Mouse (Mus musculus) spleen, postnatal 36 days (tissue): ENCODE measurements around the gene Agfg2.
A peak's percentile ranks its signal among the peaks of the same experiment; 100 is the strongest.

ENCODE experiments used
- DNase-seq, 2 experiments: peaks; one replicate each; pipeline ENCODE4 v3.0.0; 2022; ENCODE audit warnings: low spot score in 2 of 2, mixed read lengths in 1 of 2

Gene Agfg2

GRCm38 (mm10) chr5:137684294-137685123 lies at the start of gene Agfg2:
Gene Agfg2 (minus strand): TSS chr5:137684726.
- DNase-seq = peak; percentile 100

DNA sequence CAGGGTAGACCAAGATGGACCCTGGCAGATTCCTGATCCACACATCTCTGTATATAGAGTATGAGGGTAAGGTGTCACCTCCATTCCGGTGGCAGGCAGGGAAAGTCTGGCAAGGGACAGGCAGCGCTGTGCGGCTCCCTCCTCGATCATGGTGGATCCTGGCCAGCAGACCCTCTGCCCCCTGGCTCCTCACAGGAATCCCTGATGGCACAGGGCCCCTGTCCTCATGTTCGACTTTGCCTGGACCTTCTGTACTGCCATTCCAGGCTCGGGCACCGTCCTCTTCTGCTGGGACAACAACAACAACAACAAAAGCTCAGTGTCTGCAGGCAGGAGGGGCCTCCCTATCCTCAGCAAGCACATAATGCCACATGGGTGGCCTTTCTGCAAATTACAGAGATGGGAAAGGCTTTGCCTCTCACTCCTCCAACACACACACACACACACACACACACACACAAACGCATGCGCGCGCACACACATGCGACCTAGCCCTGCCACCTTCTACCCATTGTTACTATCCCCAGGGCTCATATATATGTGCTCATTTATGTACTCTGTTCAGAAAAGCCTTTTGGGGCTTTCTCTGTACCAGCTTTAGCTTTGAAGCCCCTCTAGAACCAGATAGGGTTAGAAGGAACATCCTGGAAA lies 49.2 kb upstream of the Agfg2 start:
- no peak for DNase-seq

DNA sequence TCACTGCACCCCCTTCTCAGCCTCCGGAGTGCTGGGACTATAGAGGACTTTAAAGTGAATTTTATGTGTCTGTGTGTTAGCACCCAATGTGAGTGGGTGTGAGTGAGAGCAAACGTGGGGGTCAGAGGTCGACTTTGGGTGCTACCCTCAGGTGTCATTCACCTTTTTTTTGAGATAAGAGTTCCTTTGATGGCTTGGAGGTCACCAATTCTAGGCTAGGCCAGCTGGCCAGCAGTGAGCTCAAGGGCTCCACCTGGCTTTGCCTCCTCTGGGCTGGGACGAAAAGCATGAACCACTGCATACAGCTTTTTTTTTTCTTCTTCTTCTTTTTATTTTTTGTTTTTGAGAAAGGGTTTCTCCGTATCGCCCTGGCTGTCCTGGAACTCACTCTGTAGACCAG lies 42.2 kb upstream of the Agfg2 start:
- no peak for DNase-seq

GRCm38 (mm10) chr5:137723840-137724239 lies 39.3 kb upstream of the Agfg2 start:
- peak in 1 of 2 experiments; percentile 48 for DNase-seq

DNA sequence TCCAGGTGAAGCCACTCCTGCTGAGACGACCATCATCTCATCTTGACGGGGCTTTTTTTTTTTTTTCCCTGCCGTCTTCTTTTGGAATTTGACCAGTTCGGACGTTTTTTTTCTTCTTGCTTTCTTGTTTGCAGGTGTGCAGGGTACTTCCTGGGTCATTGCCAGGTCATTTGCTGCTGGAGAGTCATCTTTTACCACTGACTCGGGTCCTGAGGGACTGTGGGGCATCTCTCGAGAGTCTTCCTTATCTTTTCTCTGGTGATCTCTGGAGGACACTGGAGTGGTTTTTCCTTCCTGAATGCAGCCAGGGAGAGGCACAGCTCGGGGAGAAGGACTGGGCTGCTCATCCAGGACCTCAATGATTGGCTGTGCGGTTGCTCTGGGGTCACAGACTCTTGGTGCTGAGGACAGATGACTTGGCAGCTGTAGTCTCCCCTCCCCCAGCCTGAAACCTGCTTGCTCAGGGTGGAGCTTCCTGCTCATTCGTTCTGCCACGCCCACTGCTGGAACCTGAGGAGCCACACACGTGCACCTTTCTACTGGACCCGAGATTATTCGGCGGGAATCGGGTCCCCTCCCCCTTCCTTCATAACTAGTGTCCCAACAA lies 36.1 kb upstream of the Agfg2 start:
- DNase-seq = peak; percentile 54 to 58

DNA sequence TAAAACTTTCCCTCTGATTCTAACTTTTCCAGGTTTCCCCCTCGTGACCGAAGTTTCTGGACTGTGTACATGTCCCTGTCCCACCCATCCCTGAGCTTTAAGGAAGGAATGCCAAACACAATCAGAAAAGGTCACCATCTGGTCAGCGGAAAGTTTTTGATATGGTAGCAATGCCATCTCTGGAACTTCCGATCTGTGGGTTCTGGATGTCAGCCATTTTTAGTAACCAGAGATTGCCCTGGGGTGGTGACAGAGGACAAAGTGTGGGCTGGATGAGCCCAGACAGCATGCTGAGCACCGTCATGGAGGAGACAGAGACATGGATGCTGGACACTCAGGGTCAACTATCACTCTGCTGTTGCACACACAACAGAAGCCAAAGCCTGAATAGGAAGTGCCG lies 34.6 kb upstream of the Agfg2 start:
- no peak for DNase-seq

DNA sequence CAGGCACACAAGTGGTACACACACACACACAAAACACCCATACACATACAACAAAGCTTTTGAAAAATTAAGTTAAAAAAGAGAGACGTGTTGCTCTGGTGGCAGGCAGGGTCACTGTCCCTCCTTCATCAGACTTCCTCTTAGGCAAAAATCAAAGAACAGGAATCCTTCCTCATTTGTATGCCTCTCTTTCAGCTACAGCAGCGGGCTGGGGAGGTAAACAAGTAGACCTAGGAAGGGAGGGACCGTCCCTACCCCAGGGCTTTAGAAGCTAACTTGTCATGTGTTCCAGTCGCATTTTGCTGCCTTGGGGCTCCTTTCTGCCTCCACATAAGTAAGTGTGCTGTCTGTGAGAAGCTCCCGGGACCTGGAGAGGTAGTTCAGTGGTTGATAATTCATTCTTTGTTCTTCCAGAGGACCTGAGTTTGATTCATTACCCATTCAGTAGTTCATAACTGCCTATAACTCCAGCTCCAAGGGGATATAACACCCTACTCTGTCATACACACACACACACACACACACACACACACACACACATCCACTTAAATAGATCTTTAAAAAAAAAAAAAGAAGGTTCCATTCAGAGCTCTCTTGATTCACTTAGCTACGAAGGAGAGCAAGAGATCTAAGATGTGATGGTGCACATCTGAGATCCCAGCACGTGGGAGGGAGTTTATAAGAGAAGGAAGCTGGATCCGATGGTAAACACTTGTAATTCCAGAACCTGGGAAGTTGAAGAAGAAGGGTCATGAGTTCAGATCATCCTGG lies 33.7 kb upstream of the Agfg2 start:
- peak; percentile 76 to 79 for DNase-seq

DNA sequence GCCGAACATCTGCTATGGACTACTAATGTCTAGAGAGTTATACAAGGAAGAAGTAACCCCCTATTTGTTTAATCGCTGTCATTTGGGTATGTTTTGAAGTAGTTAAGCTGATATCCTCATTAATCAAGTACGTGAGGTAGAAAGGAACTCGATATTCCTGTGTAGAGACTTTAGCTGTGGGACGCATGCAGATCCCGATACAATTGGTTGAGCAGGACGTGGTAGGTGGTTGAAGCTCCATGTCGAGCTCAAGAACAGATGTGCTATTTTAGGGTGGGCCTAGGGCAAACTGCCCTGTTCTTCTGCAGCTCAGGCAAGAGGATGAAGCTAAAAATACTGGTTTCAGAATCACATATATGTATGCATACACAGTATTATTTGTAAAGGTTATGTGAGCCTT lies 31.2 kb upstream of the Agfg2 start:
- DNase-seq = no peak

DNA sequence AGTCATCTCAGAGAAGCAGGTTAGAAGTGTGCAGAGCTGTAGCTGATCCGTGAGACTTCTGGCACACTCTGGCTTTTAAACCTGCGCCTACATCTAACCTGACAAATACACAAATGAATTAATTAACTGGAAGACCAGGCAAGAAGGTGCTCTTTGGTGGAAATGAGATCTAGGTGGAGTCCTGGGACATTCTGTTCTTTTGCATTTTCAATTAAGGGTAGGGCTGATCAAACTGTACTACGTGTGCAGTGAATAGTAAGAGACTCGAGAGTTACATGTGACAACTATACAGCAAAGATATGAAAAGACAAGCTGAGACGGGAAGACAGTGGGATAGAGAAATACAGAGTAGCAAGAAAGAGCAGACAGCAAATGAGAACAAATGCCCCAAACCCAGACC lies 28.9 kb upstream of the Agfg2 start:
- DNase-seq = no peak

GRCm38 (mm10) chr5:137706913-137707633 lies 22.5 kb upstream of the Agfg2 start:
- DNase-seq = peak; percentile 80 to 82

DNA sequence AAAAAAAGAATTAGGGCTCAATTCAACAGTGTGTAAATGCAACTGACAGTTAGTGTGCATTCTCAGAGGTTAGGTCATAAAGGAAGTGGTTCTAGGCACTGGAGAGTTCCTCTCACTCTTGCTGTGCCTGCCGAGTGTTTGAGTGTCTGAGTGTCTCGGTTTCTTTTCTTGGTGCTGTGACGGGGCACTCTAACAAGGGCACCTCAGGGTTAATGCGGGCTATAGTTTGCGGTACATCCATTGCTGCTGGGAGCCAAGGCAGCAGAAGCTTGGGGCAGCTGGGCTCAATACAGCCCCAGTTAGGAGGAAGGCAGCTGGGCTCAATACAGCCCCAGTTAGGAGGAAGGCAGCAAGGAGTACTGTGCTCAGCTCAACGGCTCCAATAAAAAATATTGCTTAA lies 20.7 kb upstream of the Agfg2 start:
- DNase-seq = peak; percentile 41 to 53

- no peak for DNase-seq
These were observed 15.3 kb upstream of the Agfg2 start for GRCm38 (mm10) chr5:137699850-137700249.

DNA sequence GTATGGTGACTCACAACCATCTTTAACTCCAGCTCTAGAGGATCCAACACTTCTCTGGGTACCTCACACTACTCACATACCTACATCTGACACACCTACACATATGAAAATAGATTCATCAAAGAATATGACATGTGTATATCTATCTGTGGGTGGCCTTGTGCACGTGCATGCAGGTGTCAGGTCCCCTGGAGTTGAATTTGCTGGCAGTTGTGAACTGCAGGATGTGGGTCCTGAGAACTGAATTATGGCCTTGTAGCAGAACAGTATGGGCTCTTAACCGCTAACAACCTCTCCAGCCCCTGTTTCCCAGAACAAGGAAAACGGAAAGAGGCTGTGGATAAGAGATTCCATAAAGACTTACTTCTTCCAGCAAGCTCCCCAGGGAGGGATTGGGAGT lies 14.6 kb upstream of the Agfg2 start:
- no peak for DNase-seq

DNA sequence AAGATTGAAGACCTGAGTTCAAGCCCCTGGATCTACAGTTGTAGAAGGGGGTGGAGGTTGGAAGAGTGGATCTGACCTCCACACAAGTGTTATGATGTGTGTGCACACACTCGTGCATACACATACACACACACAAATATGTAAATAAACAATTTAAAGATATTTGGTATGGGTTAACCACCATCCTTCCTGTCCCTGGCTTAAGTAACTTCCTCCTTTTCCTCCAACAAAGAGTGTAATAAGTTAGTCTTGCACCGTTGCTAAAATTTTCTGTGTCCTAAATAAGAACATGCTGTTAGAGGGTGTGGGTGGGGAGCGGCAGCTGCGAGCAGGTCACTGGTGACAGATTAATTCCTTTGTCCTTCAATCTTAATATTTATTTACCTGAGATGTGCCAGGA lies 11.4 kb upstream of the Agfg2 start:
- DNase-seq = no peak

GRCm38 (mm10) chr5:137694796-137695195 lies 10.3 kb upstream of the Agfg2 start:
- DNase-seq = no peak

- DNase-seq = no peak
These were observed 7.4 kb upstream of the Agfg2 start for GRCm38 (mm10) chr5:137691881-137692280.

DNA sequence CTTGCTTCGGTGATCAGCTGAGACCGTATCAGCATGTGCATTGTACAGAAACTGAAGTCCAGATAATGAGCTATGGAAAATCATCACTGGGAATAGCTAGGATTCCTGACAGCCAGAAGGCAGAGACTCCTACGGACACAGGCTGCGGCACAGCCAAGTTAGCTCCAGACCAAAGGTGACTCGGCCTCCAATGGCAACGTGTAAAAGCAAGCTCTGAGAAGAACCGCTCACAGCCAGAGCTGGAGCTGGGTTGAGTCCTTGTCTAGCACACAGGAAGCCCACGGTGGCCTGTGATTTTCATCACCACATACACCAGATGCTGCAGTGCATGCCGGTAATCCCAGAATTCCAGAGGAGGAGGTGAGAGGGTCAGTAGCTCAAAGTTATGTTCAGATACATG lies 6.0 kb upstream of the Agfg2 start:
- no peak for DNase-seq

GRCm38 (mm10) chr5:137689974-137690373 lies 5.4 kb upstream of the Agfg2 start:
- no peak for DNase-seq

DNA sequence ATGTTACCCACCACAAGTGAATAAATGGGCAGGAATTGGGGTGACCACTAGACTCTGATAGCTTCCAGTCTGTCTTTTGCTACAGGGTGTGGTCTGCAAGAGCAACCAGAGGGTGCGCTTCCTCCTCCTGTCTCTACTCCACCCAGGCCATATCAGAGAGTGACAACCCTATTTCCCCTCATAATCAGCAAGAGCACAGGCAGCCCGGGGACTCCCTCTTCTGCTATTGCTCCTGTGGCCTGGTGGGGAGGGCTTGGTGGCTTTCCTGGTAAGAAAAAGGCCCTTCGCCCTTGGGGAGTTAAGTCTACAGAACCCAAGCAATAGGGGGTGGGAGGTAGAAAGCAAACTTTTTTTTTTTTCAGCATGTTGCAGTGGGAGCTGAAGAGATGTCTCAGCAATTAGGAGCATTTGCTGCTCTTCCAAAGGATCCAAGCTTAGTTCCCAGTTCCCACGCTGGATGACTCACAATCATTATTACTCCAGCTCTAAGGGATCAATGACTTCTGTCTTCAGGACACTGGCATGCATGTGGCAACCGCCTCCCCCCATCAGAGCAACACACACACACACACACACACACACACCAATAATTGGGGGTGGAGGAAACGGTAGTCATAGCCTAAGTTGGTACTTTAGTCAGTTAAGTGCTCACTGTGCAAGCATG lies 1.7 kb upstream of the Agfg2 start:
- peak; percentile 83 to 89 for DNase-seq

GRCm38 (mm10) chr5:137685653-137686052 lies 1.1 kb upstream of the Agfg2 start:
- no peak for DNase-seq
